Mouse (Mus musculus) embryonic fibroblast, embryonic 13.5 days (primary cell): Measurements from ENCODE around the gene Slc26a9.

ENCODE experiments used
- CTCF ChIP-seq: IDR thresholded peaks from 2 replicates; pipeline ENCODE4 v1.5.1; 2011; ENCODE audit warnings: mild to moderate bottlenecking, control low read depth, low read length, moderate library complexity, borderline replicate concordance; ENCODE audit not compliant: insufficient read depth
- POLR2A ChIP-seq: IDR thresholded peaks from 2 replicates; pipeline ENCODE4 v1.6.1; 2011; ENCODE audit warnings: low read depth, mild to moderate bottlenecking, control low read depth, low read length, moderate library complexity

DNA sequence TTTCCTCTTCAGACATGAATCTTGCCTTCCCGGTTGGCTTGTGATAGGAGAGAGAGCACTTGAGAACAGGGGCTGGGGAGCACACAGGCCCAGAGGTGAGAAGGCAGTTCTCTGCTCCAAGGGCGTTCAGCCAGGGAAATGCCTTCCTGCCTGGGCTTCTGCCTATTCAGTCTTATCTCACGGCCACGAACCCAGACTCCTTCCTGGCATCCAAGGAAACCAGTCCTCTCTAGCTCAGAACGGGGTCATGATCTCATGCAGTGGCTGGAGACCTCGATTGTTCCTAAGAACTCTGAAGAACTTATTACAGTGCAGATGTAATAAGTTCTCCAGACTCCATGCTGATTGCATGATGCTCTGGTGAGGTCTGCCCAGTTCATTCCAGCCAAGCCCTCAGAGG, 17.2 kb upstream of the Slc26a9 start:
- TF ChIP-seq CTCF (no peak), POLR2A (no peak)
